Mouse (Mus musculus) urinary bladder, postnatal 36 days (tissue): Measurements from ENCODE around the gene Prkn.

ENCODE experiments used
- DNase-seq, 2 experiments: peaks; one replicate each; pipeline ENCODE4 v3.0.0; 2022; ENCODE audit warnings: low spot score in 2 of 2, mixed read lengths in 1 of 2

Prkn gene

DNA sequence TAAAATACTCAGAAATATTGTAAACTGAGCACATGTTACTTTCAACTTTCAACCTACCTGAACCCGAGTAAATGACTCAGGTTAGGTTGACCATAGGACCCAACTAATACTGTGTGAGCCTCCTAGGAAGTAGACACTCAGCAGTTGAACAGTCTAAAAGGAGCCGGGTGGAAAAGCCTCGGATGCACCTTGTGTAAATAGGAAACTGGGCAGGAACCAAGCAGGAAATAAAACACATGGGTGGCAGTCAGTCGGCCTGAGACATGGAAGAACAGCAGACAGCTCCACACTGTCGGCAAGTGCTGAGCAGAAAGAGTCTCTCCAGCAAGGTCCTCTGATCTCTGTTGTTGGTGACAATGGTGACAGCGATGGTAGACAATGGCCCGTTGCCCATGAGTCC lies 676.0 kb downstream of the Prkn start:
- DNase-seq, result no peak

DNA sequence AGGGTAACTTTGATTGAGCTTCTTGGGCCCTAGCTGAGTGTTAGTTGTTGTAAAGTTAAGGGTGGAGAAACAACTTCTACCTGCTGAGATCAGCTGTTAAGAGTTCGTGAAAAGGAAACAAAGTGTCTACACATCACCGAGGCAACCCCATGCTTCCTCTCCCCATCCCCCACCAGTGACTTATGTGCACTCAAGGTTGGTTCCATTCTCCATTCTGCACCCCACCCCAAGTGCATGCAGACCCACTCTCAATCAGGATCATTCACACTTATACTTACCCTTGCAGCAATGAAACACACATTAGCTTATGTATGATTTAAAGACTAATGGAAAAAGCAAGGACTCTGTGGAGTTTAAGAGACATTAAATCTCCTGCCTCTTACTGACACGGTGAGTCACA lies 691.9 kb downstream of the Prkn start:
- DNase-seq, result no peak

DNA sequence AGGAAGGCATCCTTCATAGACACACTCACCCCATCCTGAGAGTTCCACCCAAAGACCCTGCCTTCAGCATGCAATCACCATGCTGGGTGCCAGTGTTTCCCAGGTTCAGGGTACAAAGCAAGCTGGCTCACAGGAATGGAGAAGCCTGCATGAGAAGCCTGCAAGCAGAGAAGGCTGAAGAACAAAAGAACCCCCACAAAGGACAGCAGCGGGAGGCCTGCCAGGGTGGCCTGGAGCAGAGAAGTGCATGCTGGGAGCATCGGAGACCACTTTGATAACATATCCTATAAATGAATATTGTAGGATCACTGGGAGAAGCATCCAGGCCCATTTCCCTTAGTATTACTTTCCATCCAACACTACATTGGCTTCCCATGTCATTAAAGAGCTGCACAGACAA lies 692.6 kb downstream of the Prkn start:
- DNase-seq, result no peak

- DNase-seq, result no peak
Measured at GRCm38 (mm10) chr17:11533835-11534234, 693.7 kb downstream of the Prkn start.

- DNase-seq, result no peak
Measured at GRCm38 (mm10) chr17:11538826-11539225, 698.6 kb downstream of the Prkn start.

DNA sequence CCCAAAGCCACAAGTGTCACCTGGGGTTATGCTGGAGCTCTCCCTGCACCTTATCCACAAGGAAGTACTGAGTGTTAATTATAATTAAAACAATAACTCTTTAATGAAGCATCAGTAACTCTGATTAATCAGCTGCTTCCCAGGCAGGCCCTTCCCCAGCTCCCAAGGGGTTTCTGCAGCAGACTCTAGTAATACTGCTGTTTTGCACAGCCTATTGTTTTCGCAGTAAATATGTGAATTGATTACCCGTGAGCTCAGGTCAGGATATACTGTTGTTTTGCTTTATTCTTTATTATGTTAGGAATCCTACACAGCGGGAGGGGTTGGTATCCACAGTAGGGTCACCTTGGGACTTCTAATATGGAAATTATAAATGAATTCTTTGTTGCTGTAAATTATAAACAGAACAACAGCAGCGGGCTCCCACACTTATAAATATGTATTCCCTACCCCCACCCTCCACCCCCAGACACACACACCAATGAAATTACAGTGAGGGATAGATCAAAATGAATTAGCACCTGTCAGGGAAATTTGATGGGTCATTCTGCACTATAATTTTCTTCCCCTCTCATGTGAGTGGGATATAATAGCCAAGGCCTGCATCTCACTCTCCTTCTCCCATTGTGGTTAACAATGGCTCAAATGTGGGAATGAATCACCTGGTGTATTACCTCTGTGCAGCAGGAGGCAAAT lies 701.9 kb downstream of the Prkn start:
- no peak for DNase-seq

DNA sequence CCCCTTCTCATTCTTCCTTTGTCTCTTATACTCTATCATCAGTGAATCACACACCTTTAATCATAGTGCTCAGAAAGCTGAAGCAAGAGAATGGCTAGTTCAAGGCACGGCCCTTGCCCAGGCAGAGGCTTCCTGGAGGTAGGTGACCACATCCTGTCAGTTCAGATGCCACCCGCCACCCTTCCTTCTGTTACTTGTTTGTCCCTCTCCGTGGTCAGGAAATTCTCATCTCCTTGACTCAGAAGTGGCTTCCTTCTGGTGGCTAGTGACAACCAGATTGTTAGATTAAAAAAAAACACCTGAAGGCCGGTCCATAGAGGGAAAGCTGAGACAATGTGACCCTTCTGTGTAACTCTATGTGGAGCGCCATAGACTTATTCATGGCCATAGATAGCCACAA lies 710.4 kb downstream of the Prkn start:
- no peak for DNase-seq

DNA sequence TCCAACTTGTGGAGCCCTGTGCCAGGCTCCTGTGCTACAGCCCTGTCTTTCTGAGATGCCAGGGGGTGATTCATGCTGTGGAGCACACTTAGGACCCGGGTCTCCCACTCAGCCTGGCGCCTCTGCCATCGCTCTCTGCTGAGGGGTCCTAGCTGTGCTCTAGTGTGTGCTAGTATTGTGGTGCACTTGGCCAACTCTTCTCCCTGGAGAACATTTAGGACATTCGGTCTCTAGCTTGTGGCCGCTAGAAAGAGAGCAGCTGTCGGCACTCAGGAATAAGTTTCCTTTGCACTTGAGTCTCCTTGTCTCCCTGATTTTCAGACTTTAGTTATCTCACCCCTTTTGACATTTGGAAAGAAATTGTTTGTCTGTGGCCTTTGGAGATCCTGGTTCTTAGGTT lies 725.5 kb downstream of the Prkn start:
- no peak for DNase-seq

GRCm38 (mm10) chr17:11570392-11570791 lies 730.2 kb downstream of the Prkn start:
- DNase-seq, result no peak

GRCm38 (mm10) chr17:11573666-11574065 lies 733.5 kb downstream of the Prkn start:
- DNase-seq, result no peak

- no peak for DNase-seq
Measured at GRCm38 (mm10) chr17:11585491-11585890, 745.3 kb downstream of the Prkn start.

DNA sequence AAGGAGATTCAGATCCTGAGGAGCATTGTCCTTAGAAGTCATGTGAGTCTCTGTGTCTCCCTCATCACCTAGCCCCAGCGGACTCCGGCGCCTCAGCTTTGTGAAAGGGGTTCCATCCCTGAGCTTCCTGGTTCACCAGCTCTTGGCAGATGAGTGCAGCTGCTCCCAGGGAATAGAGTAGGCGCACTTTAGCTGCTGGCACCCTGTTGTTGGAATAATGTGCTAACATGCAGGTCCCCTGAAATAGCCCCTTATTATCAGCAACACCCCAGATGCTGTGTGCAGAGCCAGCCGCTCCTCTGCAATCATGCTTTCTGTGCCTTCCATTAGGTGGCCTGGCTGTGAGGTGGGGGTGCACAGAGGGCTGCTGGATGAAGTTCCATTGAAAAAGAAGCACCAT lies 767.7 kb downstream of the Prkn start:
- DNase-seq, result no peak

DNA sequence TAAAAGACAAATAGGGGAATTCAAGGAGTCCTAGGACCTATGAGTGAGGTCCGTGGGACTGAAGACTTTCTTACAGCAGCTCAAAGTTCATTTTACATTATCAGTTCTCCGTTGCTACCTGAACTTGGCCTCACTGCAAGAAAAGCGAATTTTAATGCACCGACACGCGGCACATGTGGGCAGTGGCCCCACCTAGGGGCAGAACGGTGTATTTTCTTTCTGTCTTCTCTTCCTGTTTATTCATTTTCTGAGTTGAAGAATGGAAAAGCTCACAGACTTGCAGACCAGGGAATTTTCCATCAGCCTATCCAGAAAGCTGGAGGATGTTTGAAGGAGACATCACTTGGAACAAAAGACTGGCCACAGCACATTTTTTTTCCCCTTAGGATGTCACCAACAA lies 771.3 kb downstream of the Prkn start:
- DNase-seq, result peak; percentile 40 to 47

DNA sequence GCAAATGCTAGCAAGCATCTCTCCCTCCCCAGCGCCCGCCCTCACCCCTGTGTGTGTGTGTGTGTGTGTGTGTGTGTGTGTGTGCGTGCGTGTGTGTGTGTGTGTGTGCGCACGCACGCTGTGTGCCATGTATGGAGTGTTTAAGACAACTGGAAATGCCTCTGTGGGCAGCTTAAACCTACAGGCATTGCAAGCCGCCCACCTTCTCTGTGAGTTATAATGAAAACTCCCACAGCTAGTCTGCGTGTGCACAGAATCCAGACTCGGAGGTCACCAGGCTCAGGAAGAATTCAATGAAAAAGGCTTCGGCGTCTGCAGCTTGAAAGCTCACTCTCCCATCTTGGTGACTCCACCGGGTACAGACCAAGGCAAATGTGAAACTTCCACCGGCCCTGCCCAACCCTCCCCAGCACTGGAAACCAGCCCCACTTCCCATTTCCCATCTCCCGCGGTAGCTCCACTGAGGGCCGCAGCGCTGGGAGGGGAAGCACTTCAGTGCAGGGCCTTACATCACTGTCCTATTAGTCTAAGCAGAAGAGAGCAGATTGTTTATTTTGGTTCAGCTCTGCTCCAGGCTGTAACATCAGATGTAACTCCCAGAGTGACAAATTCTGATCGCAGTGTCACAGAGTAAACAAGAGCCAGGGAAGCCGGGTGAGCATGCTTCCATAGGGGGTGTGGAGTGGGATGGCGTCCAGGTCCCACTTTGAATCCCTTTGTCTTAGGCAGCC lies 772.8 kb downstream of the Prkn start:
- DNase-seq, result no peak

DNA sequence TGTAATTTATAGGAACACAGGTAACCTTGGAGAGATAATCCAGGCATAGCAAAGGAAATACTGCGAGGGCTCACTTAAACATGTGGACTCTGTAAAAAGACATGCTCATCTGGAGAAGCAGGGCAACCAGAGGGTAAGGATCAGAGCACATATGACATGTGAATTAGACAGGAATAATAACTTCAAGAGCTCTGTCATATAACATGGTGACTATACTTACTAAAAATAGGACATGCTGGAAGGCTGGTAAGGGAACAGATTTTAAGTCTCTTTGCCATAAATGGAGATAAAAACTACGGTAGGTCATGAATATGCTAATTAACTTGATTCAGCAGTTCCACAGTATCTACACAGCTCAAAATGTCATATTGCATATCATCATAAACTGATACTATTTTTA lies 777.4 kb downstream of the Prkn start:
- DNase-seq, result no peak

GRCm38 (mm10) chr17:11618886-11619590 lies 778.9 kb downstream of the Prkn start:
- DNase-seq, result no peak

- no peak for DNase-seq
Measured at GRCm38 (mm10) chr17:11620770-11621169, 780.6 kb downstream of the Prkn start.

GRCm38 (mm10) chr17:11621492-11621891 lies 781.3 kb downstream of the Prkn start:
- no peak for DNase-seq

GRCm38 (mm10) chr17:11626306-11626705 lies 786.1 kb downstream of the Prkn start:
- no peak for DNase-seq

GRCm38 (mm10) chr17:11635121-11635520 lies 794.9 kb downstream of the Prkn start:
- no peak for DNase-seq

- no peak for DNase-seq
Measured at GRCm38 (mm10) chr17:11637642-11638041, 797.5 kb downstream of the Prkn start.

GRCm38 (mm10) chr17:11638451-11638850 lies 798.3 kb downstream of the Prkn start:
- no peak for DNase-seq

DNA sequence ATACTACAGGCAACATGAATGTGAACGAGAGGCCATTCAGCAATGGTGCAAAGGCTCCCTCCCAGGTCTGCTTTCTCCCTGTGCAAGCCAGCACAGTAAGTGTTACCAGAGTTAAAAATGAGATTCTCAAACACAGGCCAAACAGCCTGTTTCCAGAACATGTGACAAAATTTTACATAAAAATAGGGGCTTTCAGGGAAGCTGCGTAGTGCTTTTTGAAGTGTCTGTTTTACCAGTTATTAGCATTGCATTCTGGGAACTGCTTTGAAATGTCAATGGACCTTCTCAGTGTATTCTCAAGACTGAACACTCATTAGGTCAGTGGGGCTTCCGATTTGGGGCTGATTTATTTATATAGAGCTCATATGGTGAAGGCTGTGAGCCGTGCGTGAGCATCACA lies 799.6 kb downstream of the Prkn start:
- DNase-seq, result no peak
